Mouse (Mus musculus) liver, adult (tissue): Measurements from ENCODE around the gene Ppm1l.

ENCODE experiments used
- GATA4 ChIP-seq: IDR thresholded peaks from 2 replicates; pipeline ENCODE4 v1.6.1; 2014; ENCODE audit warnings: mild to moderate bottlenecking, low read length; ENCODE audit not compliant: insufficient replicate concordance

The Ppm1l gene

DNA sequence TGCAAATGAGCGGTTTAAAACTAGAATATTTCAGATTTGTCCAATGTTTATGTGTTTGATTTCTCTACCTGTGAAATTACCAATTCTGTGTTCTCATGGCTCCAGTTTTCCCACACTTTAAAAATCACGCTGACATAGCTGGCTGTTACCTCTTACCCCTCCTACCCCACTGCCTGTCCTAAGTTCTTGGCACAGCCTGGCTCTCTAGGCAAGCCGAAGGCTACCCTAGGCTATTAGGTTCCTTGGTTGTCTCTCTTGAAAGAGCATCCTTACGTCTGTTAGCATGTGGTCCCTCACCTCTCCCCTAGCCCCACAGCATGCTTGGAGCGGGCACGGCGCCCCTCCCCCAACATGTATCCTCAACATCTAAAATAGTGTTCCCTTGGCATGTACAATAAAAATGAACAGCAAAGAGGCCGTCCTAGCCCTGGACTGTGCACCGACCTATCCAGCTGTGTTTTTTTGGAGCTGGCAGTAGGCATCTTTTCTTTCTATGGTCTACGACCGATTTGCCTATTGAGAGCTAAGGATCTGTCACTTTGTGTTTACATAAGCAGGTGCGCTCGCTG lies 167.4 kb downstream of the Ppm1l start:
- TF ChIP-seq GATA4: no peak

DNA sequence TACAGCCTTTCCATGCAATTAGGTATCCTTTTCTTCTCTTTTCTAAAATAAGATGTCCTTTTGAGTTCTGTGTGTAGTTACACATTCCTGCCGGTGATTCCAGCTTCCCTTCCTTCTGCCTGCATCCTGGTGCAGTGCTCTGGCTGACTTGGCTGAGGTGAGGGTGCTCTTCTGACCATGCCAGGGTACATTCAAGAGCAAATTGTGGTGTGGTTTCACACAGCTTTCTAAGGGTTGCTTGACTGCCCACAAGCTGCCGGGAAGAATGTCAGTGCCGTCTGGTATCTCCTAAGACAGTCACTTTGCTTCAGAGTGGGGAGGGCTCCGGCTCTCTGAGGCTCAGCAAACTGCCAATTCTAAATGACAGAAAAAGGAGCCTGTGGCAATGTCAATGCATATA lies 167.9 kb downstream of the Ppm1l start:
- no peak for TF ChIP-seq GATA4

DNA sequence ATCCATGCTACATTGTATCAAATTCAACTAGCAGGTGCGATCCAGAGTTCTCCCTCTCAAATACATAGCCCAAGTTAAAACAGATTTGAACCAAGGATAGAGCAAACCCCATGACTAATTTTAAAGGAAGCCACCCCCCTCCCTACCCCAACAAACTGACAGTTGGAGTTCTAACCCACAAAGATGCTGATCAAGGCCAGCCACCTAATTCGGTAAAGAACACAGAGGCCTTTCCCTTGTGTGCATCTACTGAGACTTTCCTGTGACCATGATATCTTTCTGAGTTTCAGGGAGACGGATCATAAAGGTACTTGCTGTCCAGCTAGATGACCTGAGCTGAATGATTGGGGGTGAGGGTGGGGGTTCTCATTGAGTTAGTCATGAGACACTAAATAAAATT lies 168.7 kb downstream of the Ppm1l start:
- TF ChIP-seq GATA4: no peak

DNA sequence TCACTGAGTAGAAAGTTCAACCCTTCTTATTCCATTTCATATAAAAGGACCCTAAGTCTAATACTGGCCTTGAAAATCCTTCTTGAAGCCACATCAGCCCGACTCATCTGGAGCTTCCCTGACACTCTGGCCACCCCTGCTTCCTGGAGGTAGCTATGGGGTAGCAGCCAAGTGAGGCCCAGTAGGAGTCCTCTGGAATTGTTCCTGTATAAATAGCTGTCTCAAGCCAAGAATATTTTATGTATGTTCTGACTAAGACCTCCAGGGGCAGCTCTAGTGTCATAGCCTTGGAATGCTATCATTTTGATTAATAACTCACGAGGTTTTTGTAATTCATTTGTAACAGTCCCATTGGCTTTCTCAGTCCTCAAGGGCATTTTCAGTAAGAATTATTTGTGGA lies 169.1 kb downstream of the Ppm1l start:
- no peak for TF ChIP-seq GATA4

DNA sequence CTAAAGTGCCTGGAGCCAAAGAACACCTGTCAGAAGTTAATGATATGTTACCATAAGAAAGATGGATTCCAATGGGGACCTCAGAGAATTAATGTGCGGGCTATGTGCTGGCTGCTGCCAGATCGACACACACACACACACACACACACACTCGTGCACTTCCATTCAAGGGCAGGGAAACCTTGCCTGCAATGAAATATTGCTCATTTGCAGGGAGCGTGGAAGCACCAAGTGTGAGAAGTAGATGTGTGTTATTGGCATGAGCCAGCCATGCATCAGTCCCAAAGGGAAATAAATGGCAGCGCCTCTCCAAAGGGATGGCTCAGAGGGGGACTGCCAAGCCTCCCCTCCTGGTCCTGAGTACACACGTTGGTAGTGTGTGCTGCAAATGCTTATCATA lies 170.8 kb downstream of the Ppm1l start:
- no peak for TF ChIP-seq GATA4

DNA sequence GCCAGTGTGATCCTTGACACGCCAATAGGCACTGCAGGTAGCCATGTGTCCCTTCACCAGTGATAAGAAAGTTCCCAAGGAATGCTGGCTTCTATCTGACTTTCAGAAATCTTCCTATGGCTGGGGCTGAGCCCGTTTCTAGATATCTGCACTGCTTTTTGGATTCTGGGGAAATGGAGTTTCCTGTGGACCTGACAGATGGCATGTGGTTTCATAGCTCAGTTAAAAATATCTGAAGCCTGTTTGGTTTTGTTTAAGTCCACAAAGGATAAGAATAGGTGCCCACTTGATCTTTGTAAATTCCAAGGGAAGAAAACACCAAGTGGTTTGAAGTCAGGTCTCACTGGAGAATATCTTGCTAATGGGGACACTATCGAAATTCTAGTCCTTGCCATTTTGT lies 173.0 kb downstream of the Ppm1l start:
- no peak for TF ChIP-seq GATA4

DNA sequence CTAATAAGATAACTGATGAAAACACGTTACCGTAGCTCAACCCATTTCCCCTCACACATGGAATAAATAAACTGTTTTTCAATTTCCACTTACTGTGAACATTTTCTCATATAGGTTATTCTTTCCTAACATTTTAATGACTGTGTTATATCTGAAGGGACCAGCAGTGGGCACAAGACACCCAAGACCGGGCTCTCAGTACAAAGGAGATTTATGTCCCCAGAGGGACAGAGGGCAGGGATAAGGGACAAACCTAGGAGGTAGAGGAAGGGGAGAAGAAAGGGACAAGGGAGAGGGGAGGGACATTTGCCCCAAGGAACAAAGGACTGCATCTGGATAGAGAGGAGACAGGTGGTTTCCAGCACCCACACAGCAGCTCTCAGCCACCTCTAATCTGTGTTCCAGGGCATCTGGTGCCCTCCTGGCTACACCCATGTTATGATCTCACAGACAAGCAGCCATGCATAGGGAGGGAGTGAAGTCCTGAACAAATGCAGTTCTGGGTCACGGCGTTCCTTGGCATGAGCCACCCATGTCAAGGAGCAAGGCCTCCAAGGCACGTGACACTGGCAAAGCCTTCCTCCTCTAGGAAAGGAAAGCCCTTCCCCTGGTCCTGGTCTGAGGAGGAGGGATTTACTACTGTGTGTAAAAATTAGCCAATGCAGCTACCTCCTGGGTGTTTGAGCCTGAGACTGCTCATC lies 174.5 kb downstream of the Ppm1l start:
- no peak for TF ChIP-seq GATA4

DNA sequence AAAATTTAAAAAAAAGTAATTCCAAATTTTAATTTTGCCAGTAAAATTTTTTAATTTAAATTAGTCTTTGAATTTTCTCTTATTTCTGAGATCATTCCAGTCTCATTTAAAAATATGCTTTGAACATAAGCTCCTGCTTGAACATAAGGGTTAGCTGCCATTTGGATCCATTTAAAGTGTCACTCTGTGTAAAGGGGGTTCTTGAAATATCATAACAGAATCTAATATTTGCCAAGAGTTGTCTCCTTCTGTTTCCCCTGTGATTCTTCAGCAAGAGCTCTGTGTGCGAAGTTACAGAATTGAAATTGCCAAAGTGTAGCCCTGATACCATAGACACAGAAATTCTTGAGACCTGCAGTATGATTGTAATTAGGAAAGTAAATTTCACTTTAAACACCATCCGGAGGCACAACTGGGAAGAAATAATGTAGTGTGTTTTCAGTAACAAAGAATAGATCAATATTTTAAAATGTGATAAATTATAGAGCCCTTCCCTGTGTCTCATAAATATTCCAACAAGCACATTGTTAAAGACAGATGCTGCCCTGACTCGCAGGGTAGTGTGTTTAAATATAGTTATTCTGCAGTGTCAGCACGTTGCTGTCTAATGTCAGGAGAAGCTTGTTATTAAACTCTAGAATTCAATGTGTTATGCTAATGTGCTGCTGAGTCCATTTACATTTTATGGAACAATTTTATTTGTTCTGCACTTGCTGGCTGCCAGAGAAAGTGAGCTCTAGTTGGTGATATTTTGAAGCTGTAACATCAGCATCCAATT lies 177.8 kb downstream of the Ppm1l start:
- TF ChIP-seq GATA4: no peak

DNA sequence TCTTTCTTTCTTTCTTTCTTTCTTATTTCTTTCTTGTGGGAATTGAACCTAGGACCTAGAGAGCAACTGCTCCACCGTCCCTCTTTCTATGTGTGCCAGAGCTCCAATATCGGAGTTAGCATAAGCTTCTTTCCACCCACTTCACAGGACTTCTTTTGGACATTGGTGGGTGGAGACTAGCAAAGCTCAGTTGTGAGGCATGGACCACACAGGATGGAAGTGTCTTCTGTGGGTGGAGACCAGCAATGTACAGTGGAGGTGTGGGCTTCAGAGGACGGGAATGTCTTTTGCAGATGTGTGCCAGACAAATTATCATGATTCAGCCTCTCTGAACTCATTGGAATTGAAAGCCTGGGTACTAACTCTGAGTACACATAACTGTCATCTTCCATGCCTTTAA lies 180.5 kb downstream of the Ppm1l start:
- no peak for TF ChIP-seq GATA4

DNA sequence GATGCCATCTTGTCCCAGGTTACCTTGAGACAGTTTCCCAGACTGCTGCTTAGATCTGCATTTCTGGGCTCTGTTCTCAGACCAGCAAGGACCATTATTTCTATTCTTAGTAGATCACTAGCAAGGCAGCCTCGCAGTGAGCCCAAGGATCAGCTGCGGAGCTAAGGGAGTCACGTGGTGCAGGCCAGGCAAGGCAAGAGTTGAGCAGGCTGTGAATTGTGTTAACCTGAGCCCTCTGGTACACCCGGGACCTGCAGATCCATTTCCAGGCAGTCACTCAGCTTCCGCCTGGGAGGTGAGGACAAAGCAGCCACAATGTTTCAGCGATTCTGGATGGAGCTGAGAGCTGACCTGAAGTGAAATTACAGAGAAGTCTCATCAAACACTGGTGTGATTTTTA lies 185.3 kb downstream of the Ppm1l start:
- TF ChIP-seq GATA4: no peak

DNA sequence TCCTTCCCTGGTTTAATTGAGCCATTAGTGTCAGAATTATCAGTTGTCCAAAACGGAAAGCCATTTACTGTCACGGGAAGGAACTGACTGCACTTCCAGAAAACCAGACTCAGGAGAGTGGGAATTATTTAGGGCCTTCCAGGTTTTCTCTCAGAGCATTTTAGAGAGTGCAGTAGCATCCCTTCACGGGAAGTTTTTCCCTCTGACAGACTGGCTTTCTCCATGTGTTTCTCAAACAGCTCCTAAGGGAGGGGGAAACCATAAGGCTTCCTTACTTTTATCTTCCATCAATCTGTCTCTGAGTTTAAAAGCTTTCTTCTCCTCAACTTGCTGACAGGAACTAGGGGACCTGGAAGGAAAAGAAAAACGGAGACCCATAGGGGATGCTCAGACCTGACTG lies 185.9 kb downstream of the Ppm1l start:
- TF ChIP-seq GATA4: no peak

DNA sequence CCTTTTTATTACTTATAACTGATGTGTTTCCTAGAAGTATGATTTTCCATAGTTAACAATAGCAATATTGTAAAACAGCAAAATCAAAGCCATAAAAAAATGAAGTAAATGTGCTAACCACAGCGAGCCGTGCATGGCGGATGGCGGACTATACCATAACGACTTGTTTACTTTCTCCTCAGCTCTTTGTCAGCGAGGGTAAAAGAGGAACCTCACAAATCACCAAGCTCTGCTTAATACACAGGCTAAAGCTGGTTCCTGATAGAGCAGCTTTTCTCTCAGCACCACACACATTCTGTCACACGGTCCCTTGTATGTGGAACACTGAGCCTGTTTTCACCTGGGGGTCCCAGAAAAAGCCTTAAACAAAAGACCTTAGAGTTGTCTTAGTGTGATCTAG lies 188.4 kb downstream of the Ppm1l start:
- TF ChIP-seq GATA4: no peak

DNA sequence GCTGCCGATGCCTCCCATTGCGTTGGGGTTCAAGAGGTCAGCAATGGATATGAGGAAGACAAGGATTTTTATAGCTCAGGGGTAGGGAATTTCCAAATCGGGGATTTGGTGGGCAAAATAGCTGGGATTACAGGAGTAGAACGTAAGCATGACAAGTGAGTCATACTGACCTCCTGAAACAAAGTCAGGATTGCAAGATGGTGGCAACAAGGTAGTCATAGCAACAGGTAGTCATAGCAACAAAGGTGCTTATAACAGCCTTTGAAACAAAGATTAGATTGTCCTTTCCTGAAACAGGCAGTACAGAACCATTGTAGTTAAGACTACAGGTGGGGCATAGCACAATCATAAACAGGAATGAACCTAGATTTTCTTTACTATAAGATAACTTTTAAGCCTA lies 189.7 kb downstream of the Ppm1l start:
- TF ChIP-seq GATA4: no peak

DNA sequence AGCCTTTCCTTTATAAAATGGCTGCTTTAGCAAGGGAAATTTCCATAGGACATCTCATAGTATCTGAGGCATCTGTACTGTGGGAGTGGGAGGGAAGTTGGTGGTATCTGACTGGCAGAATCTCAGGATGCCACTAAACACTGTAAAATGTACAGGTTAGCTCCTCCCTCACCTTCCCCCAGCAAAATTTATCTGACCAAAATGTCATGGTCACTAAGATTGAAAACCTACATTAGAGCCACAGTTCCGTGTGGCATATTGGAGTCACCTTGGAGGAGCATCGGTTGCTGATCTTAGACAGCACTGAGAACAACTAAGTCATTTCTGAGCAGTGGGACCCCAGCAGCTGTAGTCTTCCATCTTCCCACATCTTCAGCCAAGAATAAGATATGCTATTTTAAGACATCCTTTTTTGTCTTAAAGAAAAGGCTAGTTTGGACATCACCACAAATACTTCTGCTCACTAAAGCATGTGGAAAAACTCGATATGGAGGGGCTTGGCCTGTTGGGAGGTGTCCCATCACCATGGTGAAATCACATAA lies 192.8 kb downstream of the Ppm1l start:
- no peak for TF ChIP-seq GATA4

DNA sequence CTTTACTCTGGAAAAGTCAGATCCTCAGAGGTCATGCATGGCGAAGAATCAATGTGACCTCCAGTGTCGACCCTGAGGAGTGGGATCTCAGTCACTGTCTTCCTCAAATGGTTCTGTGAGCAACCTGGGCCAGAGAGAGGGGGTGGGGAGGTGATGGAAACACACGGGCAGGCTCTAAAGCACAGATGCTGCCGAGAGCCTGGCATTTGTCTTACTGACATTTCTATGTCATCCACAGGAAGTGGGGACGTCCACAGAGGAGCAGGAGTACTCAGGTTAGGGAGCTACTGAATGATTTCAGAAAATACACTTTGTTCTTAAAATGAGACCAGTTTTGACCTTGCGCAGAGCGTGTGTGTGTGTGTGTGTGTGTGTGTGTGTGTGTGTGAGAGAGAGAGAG lies 195.2 kb downstream of the Ppm1l start:
- TF ChIP-seq GATA4: no peak

DNA sequence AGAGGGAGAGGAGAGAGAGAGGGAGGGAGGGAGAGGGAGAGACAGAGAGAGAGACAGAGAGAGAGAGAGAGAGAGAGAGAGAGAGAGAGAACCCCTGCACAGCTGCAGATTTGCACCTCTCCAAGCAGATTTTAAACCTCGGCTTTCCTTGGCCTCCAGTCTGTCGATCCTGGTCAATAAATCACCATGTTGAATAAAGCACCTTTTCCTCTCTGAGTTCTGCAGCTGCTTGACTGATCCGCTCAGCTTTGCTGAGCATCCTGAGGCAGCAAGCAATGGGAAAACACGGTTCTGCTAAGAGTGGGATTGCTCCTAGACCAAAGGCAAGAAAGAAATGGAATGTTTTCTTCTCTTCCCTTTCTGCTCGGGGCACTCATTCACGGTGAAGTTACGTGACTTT lies 195.7 kb downstream of the Ppm1l start:
- TF ChIP-seq GATA4: no peak
